Mouse (Mus musculus) monocyte, adult 2 months (primary cell): ENCODE measurements at regions not wholly inside any gene's neighbourhood (a gene's known extent, or its start where the extent isn't known, plus 50 kb on each side); places are given as distances from the start of the nearest gene placed in this dataset.

Experiments used
- DNase-seq, 2 experiments: peaks; one replicate each; pipeline ENCODE4 v3.0.0; 2022; ENCODE audit warnings: low spot score in 2 of 2, low read depth in 1 of 2

DNA sequence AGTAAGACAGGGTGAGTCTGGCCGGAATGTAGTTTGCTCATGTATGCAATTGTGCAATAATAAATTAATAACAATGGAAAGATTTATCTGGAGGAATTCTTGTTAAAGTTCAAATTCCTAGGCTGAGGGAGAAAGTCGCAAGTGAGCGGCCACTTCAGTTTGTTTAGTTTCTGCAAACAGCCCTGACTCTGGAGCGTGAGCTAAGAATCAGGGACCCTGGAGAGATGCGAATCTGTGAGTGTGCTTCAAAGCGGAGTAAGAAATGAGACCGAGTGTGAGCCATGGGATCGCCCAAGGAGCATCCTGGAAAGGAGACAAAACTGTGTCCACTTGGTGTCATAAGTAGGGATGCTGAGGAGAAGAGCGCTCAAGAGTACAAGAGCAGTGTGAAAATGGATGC, 104.2 kb upstream of the Lrig3 start:
- no peak for DNase-seq

DNA sequence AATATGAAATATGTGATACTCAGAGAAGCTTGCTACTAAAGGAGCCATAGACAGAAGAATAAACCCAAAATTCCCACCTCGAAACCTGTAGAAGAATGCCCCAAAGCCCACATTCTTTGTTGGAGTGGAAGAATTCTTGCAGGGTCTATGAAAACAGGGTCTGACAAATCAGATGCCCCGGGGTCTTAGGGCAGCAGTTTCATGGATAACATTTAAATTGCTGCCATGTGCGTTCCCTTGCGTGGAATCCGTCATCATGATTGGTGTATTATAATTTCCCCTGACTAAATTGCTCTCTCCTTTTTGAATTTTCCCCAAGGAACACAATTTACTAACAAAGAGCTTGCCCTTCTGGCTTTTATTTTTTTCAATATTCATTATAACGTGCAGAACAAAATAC, 99.6 kb upstream of the Lrig3 start:
- DNase-seq, result no peak

GRCm38 (mm10) chr10:125884563-125884962, 81.4 kb upstream of the Lrig3 start:
- DNase-seq, result no peak

DNA sequence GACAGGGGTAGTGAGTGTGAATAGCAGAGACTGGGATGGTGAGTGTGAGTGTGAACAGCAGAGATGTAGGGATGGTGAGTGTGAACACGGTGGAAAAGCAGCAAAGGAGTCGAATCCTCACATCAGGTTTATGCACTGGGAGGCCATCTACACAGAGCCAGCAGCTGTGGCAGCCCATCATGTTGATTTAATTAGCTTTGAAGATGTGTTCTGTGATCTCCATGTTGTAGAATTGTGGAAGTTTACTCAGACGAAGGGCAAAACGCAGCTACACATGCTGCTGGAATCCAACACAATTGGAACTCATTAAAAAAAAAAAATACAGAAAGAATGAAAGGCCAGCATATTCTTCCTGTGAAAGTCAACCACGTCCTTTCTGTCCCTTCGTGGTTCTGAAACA, 80.2 kb upstream of the Lrig3 start:
- DNase-seq, result no peak

DNA sequence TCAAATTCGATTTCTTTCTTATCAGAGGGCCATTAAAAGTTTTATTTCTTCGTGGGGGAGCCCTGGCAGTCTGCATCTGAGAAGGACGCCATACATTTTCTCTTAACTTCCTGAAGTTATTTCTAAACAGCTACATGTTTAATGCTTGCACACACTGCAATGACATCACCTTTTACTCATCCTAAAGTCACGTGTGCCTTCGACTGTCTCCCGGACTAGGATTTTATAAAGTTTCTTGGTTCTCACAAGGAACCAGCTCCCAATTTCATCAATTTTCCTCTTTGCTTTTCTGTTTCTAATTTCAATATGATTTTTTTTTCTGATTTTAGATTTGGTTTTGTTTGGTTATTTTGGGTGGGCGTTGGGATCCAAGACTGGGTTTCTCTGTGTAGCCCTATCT, 73.8 kb upstream of the Lrig3 start:
- DNase-seq, result no peak

DNA sequence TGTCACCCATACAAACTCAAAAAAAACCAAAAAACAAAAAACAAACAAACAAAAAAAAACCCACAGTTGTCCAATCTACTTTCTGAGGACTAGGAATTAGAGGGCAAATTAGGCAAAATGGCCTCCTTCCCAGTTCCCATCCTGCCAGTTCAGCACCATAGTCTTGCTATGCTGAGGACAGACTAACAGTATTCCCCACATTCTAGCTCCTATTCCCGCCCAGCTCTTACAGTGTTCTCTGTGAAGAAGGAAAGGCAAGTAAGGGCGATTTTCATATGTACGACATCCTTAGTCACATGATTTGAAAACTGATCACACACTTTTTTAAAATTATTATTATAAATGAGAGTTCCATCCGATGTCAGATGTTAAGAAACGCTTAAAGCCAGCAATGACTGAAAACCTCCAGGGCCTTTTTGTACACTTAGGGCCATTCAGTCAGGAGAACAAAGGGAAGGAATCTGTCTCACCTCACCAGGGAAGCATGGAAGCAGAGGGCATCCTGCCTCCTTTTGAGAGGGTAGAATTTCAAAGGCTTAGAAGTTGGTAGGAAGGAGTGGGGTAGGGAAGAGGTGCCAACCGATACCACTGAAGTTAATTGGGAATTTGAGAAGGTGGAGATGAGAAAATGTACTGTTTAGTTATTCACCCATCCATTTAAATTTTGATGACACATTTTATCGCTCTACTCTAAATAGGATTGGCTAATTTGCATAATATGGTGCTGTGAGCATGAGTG, 70.1 kb upstream of the Lrig3 start:
- no peak for DNase-seq

- DNase-seq, result no peak
Observed at GRCm38 (mm10) chr10:125896646-125897045, 69.3 kb upstream of the Lrig3 start.

GRCm38 (mm10) chr10:125899504-125899903, 66.5 kb upstream of the Lrig3 start:
- no peak for DNase-seq

DNA sequence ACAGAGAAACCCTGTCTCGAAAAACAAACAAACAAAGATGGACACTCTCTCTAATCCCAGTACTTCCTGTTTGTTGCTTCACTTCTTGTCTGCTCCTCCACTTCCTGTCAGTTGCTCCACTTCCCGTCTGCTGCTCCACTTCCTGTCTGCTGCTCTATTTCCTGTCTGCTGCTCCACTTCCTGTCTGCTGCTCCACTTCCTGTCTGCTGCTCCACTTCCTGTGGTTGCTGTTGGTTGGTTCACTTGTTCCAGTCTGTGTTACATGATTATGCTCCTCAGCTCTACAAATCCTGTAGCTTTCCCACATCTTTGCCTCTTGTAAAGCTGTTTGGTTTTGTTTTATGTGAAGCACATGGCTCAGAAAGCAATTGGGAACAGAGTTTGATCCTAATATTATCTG, 65.4 kb upstream of the Lrig3 start:
- no peak for DNase-seq

DNA sequence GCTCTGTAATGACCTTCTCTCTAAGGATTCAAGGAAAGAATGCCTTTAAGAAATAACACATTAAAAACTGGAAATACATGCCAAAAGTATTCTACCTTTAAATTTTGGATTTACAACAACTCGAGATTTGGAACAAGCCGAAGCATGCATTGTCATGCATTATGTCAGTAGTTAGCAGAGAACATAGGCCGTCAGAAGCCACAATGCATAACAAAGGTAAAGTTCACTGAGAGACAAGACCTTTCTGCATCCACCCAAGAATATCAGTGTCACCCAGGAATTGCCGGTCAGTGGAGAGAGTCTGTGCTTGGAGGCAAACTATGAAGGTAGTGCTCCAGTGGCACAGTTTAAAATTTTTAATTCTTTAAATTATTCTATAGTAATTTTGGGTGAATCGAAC, 63.3 kb upstream of the Lrig3 start:
- no peak for DNase-seq

- no peak for DNase-seq
Observed at GRCm38 (mm10) chr10:125912207-125912606, 53.8 kb upstream of the Lrig3 start.
